Mouse (Mus musculus) lung, postnatal 0 days (tissue): Measurements from ENCODE around the gene Pou2f1.

Source experiments
- CTCF ChIP-seq: IDR thresholded peaks from 2 replicates; pipeline ENCODE4 v1.5.1; 2016; ENCODE audit warnings: antibody characterized with exemption, mild to moderate bottlenecking
- EP300 ChIP-seq: IDR thresholded peaks from 2 replicates; pipeline ENCODE4 v1.6.1; 2016; ENCODE audit warnings: antibody characterized with exemption, mild to moderate bottlenecking, control low read depth

DNA sequence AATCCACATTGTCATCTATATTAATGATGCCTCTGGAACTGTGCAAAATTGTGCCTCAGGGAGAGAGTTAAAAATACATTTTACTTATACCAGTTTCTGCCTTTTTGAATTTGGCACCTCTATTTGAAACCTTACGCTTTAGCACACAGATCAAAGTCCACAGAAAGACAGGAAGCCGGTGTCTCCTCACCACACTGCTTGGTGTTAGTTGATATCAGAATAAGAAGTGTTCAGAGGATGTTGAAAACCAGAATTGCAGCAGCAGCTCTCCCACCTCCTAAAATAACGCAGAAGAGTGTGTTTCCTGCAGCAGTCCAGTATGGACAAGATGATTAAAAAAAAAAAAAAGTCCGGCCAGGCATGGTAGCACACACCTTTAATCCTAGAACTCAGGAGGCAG is 13.8 kb upstream of the Pou2f1 start:
- TF ChIP-seq CTCF: no peak
- TF ChIP-seq EP300: no peak
